Mouse (Mus musculus): Measurements from ENCODE around the gene Eif4b. TPM values are rescaled to one million over a fixed set of nuclear protein-coding genes. Genes with fewer than 3 reads are reported as not detected.

Eif4b gene
- polyA plus RNA-seq, 1 experiment: 75.9 TPM

DNA sequence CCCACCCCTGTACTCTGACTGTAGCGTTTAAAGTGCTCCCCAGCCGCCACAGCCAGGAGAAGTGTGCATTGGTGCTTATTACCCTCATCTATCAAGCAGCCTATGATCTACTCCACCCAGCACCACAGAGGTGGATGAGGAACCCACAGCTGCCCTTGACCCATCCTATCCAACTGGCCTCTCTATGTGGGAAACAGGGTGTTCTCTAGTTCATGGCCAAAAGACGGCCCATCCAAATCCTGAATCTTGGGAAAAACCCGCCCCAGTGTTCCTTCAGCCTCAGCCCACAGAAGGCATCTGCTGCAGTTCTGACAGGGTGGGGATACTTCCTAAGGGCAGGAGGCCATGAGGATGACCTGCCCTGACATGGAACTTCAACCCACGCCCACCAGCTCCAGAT, 47.0 kb downstream of the Eif4b start:
- TF ChIP-seq CTCF (IDR thresholded peaks at IDR 0.05; ENCODE audit: control insufficient read depth, insufficient read depth, insufficient replicate concordance, low read depth, low read length) (no peak), POLR2A (IDR thresholded peaks at IDR 0.05; ENCODE audit: control insufficient read depth, low read depth, low read length) (no peak)
- Histone ChIP-seq H3K4me3 (ENCODE audit: control insufficient read depth, low read depth, low read length) (peak overlapping the region; percentile 10; the same call in 1 of the 2 replicates), H3K4me1 (ENCODE audit: control insufficient read depth, insufficient read depth, low read length) (peaks cover 3% of the 10 kb centered on the region), H3K27ac (ENCODE audit: control insufficient read depth, insufficient read depth, low read depth, low read length) (no peak overlapping the region; the same call in 1 of the 2 replicates), H3K27me3 (ENCODE audit: control insufficient read depth, insufficient read depth, low read length) (no peaks in the 10 kb centered on the region), H3K36me3 (ENCODE audit: control insufficient read depth, insufficient read depth, low read length) (no peaks in the 10 kb centered on the region)

DNA sequence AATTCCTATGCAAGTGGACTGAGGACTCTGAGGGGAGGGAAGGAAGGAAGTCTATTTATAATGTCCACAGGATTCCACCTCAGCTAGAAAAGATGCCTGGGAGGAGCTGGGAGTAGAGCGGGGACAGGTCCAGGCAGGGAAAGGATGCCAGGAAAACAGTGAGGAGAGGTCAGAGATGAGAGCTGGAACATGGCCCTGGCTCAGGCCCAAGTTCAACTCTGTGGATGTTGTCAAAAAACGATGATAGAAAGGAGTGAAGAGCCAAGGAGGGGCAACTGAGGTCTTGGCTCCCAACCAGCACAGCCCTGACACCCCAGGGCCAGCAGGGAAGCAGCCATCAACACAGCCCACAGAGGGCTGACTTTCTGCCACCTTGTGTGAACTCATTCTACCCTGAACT, 52.7 kb downstream of the Eif4b start:
- TF ChIP-seq CTCF (IDR thresholded peaks at IDR 0.05; ENCODE audit: control insufficient read depth, insufficient read depth, insufficient replicate concordance, low read depth, low read length): no peak
- no peak for TF ChIP-seq POLR2A (IDR thresholded peaks at IDR 0.05; ENCODE audit: control insufficient read depth, low read depth, low read length)
- no peak overlapping the region for H3K27ac ChIP-seq (ENCODE audit: control insufficient read depth, insufficient read depth, low read depth, low read length)
- H3K4me1 ChIP-seq (ENCODE audit: control insufficient read depth, insufficient read depth, low read length): no peaks in the 10 kb centered on the region; the same call in 1 of the 2 replicates
- no peak overlapping the region for H3K4me3 ChIP-seq (ENCODE audit: control insufficient read depth, low read depth, low read length)
- H3K27me3 ChIP-seq (ENCODE audit: control insufficient read depth, insufficient read depth, low read length): no peaks in the 10 kb centered on the region
- H3K36me3 ChIP-seq (ENCODE audit: control insufficient read depth, insufficient read depth, low read length): no peaks in the 10 kb centered on the region

DNA sequence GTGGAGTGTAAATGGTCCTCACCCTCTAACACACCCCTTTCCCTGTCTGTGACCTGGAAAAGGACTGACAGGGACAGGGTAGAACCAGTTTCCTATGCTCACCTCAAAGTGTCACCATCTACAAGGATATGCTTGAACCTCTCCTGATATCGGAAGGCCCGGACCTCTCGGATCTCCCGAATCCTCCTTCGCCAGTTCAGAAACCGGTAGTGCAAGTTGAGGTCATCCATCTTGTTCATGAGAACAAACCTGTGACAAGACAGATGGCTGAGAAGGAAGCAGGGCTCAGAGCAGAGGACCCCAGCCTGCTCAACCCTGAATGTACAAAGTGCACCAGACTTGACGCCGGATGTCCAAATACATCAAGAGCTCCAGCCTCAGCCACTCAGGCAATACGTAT, 59.7 kb downstream of the Eif4b start:
- H3K36me3 ChIP-seq (ENCODE audit: control insufficient read depth, insufficient read depth, low read length): no peaks in the 10 kb centered on the region
- H3K27me3 ChIP-seq (ENCODE audit: control insufficient read depth, insufficient read depth, low read length): no peaks in the 10 kb centered on the region
- peaks cover 7% of the 10 kb centered on the region for H3K4me1 ChIP-seq (ENCODE audit: control insufficient read depth, insufficient read depth, low read length)
- no peak overlapping the region for H3K4me3 ChIP-seq (ENCODE audit: control insufficient read depth, low read depth, low read length)
- H3K27ac ChIP-seq (ENCODE audit: control insufficient read depth, insufficient read depth, low read depth, low read length): no peak overlapping the region
- TF ChIP-seq POLR2A (IDR thresholded peaks at IDR 0.05; ENCODE audit: control insufficient read depth, low read depth, low read length): no peak
- TF ChIP-seq CTCF (IDR thresholded peaks at IDR 0.05; ENCODE audit: control insufficient read depth, insufficient read depth, insufficient replicate concordance, low read depth, low read length): no peak

DNA sequence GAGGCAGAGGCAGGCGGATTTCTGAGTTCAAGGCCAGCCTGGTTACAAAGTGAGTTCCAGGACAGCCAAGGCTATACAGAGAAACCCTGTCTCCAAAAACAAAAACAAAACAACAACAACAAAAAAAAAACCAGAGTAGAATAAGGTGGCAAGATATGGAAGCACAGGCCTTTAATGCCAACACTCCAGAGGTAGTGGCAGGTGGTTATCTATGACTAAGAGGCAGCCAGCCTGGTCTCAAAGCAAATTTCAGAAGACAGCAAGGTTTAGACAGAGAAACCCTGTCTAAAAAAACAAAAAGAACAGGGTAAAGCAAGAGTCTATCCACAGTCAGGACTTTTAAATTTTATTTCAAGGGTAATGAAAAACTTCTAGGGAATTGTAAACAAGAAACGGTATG, 61.1 kb downstream of the Eif4b start:
- H3K27ac ChIP-seq (ENCODE audit: control insufficient read depth, insufficient read depth, low read depth, low read length): no peak overlapping the region
- H3K36me3 ChIP-seq (ENCODE audit: control insufficient read depth, insufficient read depth, low read length): no peaks in the 10 kb centered on the region
- no peaks in the 10 kb centered on the region for H3K27me3 ChIP-seq (ENCODE audit: control insufficient read depth, insufficient read depth, low read length)
- TF ChIP-seq CTCF (IDR thresholded peaks at IDR 0.05; ENCODE audit: control insufficient read depth, insufficient read depth, insufficient replicate concordance, low read depth, low read length) (no peak), POLR2A (IDR thresholded peaks at IDR 0.05; ENCODE audit: control insufficient read depth, low read depth, low read length) (no peak)
- peaks cover 7% of the 10 kb centered on the region for H3K4me1 ChIP-seq (ENCODE audit: control insufficient read depth, insufficient read depth, low read length)
- no peak overlapping the region for H3K4me3 ChIP-seq (ENCODE audit: control insufficient read depth, low read depth, low read length)

DNA sequence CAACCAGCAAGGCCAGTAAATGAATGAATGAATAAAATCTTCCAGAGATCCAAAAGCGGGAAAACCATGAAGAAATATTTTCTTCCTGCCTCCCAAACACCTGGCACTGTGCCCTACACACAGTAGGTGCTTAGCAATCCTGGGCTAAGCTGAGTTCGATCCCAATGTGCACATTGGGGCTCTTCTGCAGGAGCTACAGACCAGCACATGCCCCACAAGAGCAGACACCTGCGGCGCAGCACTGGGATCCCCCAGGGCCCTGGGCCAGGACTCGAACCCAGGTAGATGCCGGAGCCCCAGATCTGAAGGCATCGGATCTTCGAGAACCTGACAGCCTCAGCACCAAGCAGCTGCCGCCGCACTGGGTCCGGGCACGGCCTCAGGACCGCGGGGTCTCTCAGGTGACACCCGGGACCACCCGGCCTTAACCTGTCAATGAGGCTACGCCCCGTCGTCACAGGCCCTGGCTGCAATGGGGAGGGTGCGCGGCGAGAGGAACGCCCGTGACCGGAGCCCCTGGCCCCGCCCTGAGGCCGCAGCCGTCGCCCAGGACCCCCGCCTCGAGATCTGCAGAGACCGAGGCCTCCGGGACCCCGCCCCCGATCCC, 62.1 kb downstream of the Eif4b start:
- no peaks in the 10 kb centered on the region for H3K27me3 ChIP-seq (ENCODE audit: control insufficient read depth, insufficient read depth, low read length)
- peaks cover 7% of the 10 kb centered on the region for H3K4me1 ChIP-seq (ENCODE audit: control insufficient read depth, insufficient read depth, low read length)
- H3K4me3 ChIP-seq (ENCODE audit: control insufficient read depth, low read depth, low read length): peak overlapping the region; percentile 94
- peak overlapping the region; percentile 82 for H3K27ac ChIP-seq (ENCODE audit: control insufficient read depth, insufficient read depth, low read depth, low read length)
- TF ChIP-seq CTCF (IDR thresholded peaks at IDR 0.05; ENCODE audit: control insufficient read depth, insufficient read depth, insufficient replicate concordance, low read depth, low read length) (no peak), POLR2A (IDR thresholded peaks at IDR 0.05; ENCODE audit: control insufficient read depth, low read depth, low read length) (no peak)
- H3K36me3 ChIP-seq (ENCODE audit: control insufficient read depth, insufficient read depth, low read length): no peaks in the 10 kb centered on the region

GRCm38 (mm10) chr15:102136129-102136758, 62.7 kb downstream of the Eif4b start, which contains the start of gene Spryd3:
TSS of gene Spryd3 (minus strand) at chr15:102136234.
- TF ChIP-seq CTCF (IDR thresholded peaks at IDR 0.05; ENCODE audit: control insufficient read depth, insufficient read depth, insufficient replicate concordance, low read depth, low read length): no peak
- peak; percentile 55 for TF ChIP-seq POLR2A (IDR thresholded peaks at IDR 0.05; ENCODE audit: control insufficient read depth, low read depth, low read length)
- Histone ChIP-seq H3K4me3 (ENCODE audit: control insufficient read depth, low read depth, low read length) (peak within 1 kb of the TSS; percentile 94), H3K27me3 (ENCODE audit: control insufficient read depth, insufficient read depth, low read length) (no peaks in the 10 kb centered on the region), H3K27ac (ENCODE audit: control insufficient read depth, insufficient read depth, low read depth, low read length) (peak within 1 kb of the TSS; percentile 82), H3K4me1 (ENCODE audit: control insufficient read depth, insufficient read depth, low read length) (peaks cover 7% of the 10 kb centered on the region), H3K36me3 (ENCODE audit: control insufficient read depth, insufficient read depth, low read length) (no peaks in the 10 kb centered on the region)

DNA sequence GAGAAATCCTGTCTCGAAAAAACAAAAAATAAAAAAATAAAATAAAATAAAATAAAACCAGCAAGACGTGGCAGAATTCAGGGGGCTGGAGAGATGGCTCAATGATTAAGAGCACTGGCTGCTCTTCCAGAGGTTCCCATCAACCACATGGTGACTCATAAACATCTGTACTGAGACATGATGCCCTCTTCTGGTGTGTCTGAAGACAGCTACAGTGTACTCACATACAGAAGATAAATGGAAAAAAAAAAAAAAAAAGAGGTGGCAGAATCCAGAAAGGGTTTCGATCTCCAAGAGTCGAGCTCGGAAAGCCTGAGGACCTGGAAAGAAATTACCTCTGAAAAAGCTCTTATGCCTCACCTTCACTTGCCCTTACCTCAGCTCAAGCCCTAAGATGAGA, 67.5 kb downstream of the Eif4b start:
- no peaks in the 10 kb centered on the region; the same call in none of the 2 replicates for H3K27me3 ChIP-seq (ENCODE audit: control insufficient read depth, insufficient read depth, low read length)
- H3K4me3 ChIP-seq (ENCODE audit: control insufficient read depth, low read depth, low read length): no peak overlapping the region
- no peaks in the 10 kb centered on the region for H3K36me3 ChIP-seq (ENCODE audit: control insufficient read depth, insufficient read depth, low read length)
- no peak for TF ChIP-seq POLR2A (IDR thresholded peaks at IDR 0.05; ENCODE audit: control insufficient read depth, low read depth, low read length)
- no peak for TF ChIP-seq CTCF (IDR thresholded peaks at IDR 0.05; ENCODE audit: control insufficient read depth, insufficient read depth, insufficient replicate concordance, low read depth, low read length)
- H3K4me1 ChIP-seq (ENCODE audit: control insufficient read depth, insufficient read depth, low read length): peaks cover 13% of the 10 kb centered on the region
- H3K27ac ChIP-seq (ENCODE audit: control insufficient read depth, insufficient read depth, low read depth, low read length): no peak overlapping the region

All from testis, adult 2 months (tissue).